Mouse (Mus musculus) neural tube, embryonic 12.5 days (tissue): ENCODE measurements around the gene Mecr. TPM values are rescaled to one million over a fixed set of nuclear protein-coding genes. Genes with fewer than 3 reads are reported as not detected.

Experiments used
- ATAC-seq: fragments of 200-750 bp; cut with Nextera tagmentation; 2 replicates; pipeline ENCODE4 v1.8.0; 2017; ENCODE audit warnings: low read depth, mild to moderate bottlenecking, moderate TSS enrichment, moderate library complexity; ENCODE audit not compliant: low FRiP score
- H3K27ac ChIP-seq: fragments of 300-500 bp; sonication (generic); 2 replicates; pipeline ENCODE4 v1.5.1; 2016
- H3K27me3 ChIP-seq: fragments of 300-500 bp; sonication (generic); replicated peaks from 2 replicates; pipeline ENCODE4 v1.6.1; 2016; ENCODE audit warnings: mild to moderate bottlenecking
- H3K36me3 ChIP-seq: fragments of 300-500 bp; sonication (generic); 2 replicates; pipeline ENCODE4 v1.6.1; 2016; ENCODE audit warnings: mild to moderate bottlenecking
- H3K4me1 ChIP-seq: fragments of 300-500 bp; sonication (generic); 2 replicates; pipeline ENCODE4 v1.6.1; 2016
- H3K4me2 ChIP-seq: fragments of 300-500 bp; sonication (generic); replicated peaks from 2 replicates; pipeline ENCODE4 v1.6.1; 2016; ENCODE audit warnings: mild to moderate bottlenecking
- H3K4me3 ChIP-seq: fragments of 300-500 bp; sonication (generic); 2 replicates; pipeline ENCODE4 v1.5.1; 2016
- H3K9ac ChIP-seq: fragments of 300-500 bp; sonication (generic); 2 replicates; pipeline ENCODE4 v1.6.1; 2016; ENCODE audit warnings: mild to moderate bottlenecking
- H3K9me3 ChIP-seq: fragments of 300-500 bp; sonication (generic); 2 replicates; pipeline ENCODE4 v1.6.1; 2016; ENCODE audit warnings: mild to moderate bottlenecking
- WGBS: fragments of 180-500 bp; shearing (Covaris S2); methylation state at CpG from one replicate; pipeline ENCODE4 v1.1.7; 2016; 5-methylcytosine and 5-hydroxymethylcytosine counted together
- polyA plus RNA-seq: library from polyadenylated mRNA; unstranded; fragments of >200 nt; fragmentation: Nextera tagmentation; extraction: Ambion mirVana; gene quantifications from 2 replicates; pipeline ENCODE4 v1.2.1, GENCODE M21; 2016

Mecr gene
- polyA plus RNA-seq, 1 experiment from 2014 or later = 36.4 TPM

DNA sequence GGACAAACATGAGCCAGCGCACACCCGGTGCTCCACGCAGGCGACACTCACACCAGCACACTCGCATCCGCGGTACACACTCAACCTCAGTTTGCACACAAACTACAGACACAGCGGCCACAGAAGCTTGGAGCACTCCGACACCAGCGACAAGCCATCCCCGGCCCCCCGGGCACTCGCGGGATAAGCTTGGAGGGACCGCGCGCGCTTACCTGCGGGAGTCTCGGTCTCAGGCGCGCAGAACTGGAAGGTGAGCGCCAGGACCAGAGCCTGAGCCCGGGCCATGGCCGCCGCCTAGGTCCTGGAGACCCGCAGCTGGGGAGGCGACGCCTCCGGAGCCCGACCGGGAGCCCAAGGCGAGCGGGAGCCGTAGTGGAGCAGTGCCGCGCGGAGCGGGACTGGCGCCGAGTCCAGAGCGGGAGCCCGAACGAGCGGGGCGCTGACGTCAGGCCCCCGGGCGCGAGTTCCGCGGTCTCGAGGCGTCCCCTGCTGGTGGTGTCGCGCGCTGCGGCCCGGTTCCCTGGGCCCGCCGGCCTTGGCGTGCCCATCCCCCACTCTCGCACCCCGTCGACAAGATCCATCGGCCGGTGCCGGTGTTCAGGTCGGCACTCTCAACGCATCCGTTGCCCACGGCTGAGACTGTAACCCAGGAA, 5.3 kb upstream of the Mecr start, which contains the start of gene Ptpru:
Ptpru (minus strand) TSS at position 417 of the 653 bp plus-strand sequence.
- Histone ChIP-seq H3K27ac (no peak within 1 kb of the TSS), H3K27me3 (peaks cover 40% of the 10 kb centered on the region), H3K36me3 (no peaks in the 10 kb centered on the region), H3K4me2 (peak within 1 kb of the TSS; percentile 98), H3K9me3 (no peaks in the 10 kb centered on the region), H3K4me3 (peak within 1 kb of the TSS; percentile 58), H3K4me1 (peaks cover 27% of the 10 kb centered on the region), H3K9ac (peak within 1 kb of the TSS; percentile 70)
- WGBS = under 1% methylated on average over 72 of the region's 72 CpGs
- peak; percentile 62; the same call in 1 of the 2 replicates for ATAC-seq

DNA sequence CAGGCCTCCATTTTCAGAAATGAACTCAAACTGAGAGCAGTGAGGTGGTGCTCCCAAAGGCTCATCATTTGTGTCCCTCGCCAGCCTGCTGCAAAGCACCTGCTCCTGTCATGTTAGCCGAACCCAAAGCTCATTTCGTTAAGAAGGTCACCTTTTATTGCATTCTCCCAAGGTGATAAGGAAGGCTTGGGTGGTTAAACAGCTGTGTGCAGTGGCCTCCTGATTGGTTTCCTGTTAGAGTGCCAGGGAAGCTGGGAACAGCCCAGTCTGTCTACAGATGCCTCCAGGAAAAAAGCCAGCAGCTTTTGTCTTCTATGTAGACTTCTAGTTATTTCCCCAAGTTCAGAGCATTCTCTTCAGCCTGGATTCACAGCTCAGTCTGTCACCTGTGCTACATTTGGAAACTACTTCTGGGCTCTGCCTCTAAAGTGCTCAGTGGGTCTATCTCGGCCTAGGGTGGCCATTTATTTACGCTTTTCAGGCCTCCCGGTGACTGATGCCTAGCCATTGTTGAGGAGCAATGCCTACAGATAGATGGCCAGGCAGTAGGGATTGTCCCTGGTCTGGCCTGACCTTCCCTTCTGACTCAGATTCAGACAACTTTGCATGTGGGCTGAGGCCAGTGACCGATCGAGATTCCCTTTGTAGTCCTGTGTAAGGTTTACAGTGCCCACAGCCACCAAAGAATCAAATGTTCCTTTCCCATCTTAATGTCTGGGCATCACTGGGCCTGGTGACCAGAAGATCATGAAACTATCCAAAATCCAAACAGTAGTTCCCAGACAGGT, 2.9 kb downstream of the Mecr start:
- peaks cover 3% of the 10 kb centered on the region; the same call in 1 of the 2 replicates for H3K27me3 ChIP-seq
- no peak overlapping the region for H3K9ac ChIP-seq
- H3K36me3 ChIP-seq = no peaks in the 10 kb centered on the region
- no peak for ATAC-seq
- no peaks in the 10 kb centered on the region for H3K9me3 ChIP-seq
- H3K4me2 ChIP-seq = no peak overlapping the region
- H3K4me3 ChIP-seq = no peak overlapping the region
- H3K4me1 ChIP-seq = peaks cover 23% of the 10 kb centered on the region
- no peak overlapping the region for H3K27ac ChIP-seq
- WGBS = 84% methylated on average over 8 of the region's 8 CpGs

DNA sequence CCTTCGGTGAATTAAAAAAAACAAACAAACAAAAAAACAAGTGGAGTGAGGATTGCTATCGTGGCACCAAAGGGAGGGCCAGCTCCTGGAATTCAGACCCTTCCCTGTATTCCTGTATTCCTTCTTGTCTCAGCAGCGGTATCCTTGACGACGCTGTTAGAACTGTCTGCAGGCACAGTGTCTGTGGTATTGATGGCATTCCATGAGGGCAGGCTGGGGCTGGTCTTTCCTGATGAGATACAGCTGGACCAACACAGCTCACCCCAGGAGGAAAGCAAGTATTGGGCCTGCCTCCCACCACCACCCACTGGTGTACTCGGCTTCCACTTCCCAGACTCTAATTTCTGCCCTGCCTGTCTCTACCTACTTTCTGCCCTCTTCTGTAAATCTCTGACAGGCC, 4.8 kb downstream of the Mecr start:
- no peak overlapping the region for H3K27ac ChIP-seq
- H3K4me3 ChIP-seq = no peak overlapping the region
- H3K4me2 ChIP-seq = no peak overlapping the region
- peaks cover 23% of the 10 kb centered on the region for H3K4me1 ChIP-seq
- no peaks in the 10 kb centered on the region for H3K9me3 ChIP-seq
- H3K36me3 ChIP-seq = no peaks in the 10 kb centered on the region
- 72% methylated on average over 6 of the region's 6 CpGs for WGBS
- no peaks in the 10 kb centered on the region for H3K27me3 ChIP-seq
- ATAC-seq = no peak
- no peak overlapping the region for H3K9ac ChIP-seq

DNA sequence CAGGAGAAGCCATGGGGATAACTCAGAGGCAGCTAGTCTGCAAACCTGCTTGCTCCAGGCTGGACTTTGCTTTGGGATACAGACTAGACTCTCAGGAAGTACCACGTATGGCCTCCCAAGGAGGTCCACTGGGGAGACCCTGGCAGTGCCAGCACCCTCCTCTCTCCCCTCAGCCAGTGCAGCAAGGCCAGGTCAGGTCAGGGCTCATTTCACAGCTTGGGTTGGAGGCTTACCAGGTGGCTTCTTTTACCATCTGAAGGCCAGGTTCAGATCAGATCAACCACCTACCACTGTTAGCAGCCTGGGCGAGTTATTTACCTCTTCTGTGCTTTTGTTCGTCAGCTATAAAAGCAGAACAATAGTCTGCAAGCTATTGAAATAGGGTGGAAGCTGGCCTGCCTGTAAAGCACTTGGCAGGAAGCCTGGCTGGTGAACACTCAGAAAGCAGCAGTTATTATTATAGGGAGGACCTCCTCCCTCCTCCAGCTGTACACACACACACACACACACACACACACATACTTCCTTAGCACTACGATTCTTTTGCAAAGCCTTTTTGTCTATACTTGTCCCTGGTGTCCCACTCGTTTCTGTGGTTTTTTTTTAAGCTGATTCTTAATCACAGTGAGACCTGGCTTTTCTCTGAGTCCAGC, 6.8 kb downstream of the Mecr start:
- WGBS = 16% methylated on average over 5 of the region's 5 CpGs
- no peak overlapping the region for H3K4me2 ChIP-seq

DNA sequence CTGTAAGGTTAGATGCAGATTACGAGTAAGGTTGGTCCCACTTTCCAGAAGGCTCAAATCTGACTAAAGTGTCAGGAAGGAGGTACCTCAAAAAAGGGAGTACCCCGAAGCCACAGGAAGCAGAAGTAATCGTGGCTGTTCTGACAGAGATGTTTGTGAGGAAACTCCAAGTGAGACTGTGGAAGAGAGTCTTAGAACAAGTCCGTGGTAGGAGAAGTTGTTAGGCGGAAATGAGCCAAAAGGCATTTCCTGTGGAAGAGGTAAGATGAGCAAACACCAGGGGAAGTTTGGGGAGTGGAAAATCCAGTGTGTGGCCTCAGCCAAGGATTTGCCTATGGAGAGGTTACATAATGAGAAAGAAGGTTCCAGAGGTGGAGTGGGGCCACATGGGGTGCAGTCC, 11.7 kb downstream of the Mecr start:
- Histone ChIP-seq H3K27me3 (no peaks in the 10 kb centered on the region), H3K27ac (no peak overlapping the region), H3K4me2 (no peak overlapping the region), H3K36me3 (0 out of 2 replicates have a peak, but pooled peaks cover 7% of the 10 kb centered on the region), H3K9me3 (no peaks in the 10 kb centered on the region), H3K4me1 (peaks cover 7% of the 10 kb centered on the region), H3K4me3 (no peak overlapping the region), H3K9ac (no peak overlapping the region)
- ATAC-seq = no peak
- WGBS = 86% methylated on average over 5 of the region's 5 CpGs

More for the DNA sequence above, 6.8 kb downstream of the Mecr start:
- no peak for ATAC-seq
- Histone ChIP-seq H3K9ac (no peak overlapping the region), H3K27me3 (no peaks in the 10 kb centered on the region), H3K36me3 (no peaks in the 10 kb centered on the region), H3K27ac (no peak overlapping the region), H3K4me1 (peaks cover 11% of the 10 kb centered on the region), H3K9me3 (no peaks in the 10 kb centered on the region), H3K4me3 (no peak overlapping the region)

DNA sequence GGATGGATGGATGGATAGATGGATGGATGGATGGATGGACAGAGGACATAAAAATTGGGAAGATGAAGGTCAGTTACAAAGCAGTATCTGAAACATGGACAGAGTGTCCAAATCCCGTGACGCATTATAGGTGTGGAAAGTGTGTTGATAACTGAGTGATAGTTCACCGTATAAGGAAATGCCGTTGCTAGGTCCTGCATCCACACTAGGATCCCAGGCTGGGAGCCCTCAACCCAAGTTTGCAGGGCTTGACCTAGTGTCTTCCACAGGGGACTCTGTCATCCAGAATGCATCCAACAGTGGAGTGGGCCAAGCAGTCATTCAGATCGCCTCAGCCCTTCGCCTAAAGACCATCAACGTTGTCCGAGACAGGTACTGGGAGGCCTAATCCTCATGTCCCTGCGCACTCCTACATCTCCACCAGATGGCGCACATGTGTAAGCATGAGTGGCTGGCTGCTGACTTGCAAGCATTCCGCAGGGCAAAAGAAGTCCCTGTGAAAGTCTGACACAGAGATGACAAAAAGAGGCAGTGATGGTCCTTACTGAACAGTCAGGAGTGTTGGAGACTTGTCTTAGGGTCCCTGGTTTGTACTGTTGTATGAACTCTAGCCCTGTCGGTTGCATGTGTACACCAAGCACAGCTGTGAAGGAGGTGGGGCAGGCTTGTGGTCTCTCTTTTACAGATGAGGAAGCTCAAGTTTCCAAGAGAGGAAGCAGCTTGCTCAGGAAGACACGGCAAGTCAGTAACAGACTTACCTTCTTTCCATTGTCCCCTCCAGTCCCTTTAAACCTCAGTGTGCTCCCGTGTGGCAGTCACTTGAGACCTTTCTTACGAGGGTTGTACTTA, 17.4 kb downstream of the Mecr start:
- H3K9me3 ChIP-seq = no peaks in the 10 kb centered on the region
- no peak for ATAC-seq
- peaks cover 11% of the 10 kb centered on the region for H3K36me3 ChIP-seq
- WGBS = 49% methylated on average over 15 of the region's 15 CpGs
- no peak overlapping the region for H3K9ac ChIP-seq
- no peaks in the 10 kb centered on the region for H3K27me3 ChIP-seq
- no peak overlapping the region for H3K4me3 ChIP-seq
- H3K27ac ChIP-seq = no peak overlapping the region
- H3K4me1 ChIP-seq = no peaks in the 10 kb centered on the region
- no peak overlapping the region for H3K4me2 ChIP-seq

DNA sequence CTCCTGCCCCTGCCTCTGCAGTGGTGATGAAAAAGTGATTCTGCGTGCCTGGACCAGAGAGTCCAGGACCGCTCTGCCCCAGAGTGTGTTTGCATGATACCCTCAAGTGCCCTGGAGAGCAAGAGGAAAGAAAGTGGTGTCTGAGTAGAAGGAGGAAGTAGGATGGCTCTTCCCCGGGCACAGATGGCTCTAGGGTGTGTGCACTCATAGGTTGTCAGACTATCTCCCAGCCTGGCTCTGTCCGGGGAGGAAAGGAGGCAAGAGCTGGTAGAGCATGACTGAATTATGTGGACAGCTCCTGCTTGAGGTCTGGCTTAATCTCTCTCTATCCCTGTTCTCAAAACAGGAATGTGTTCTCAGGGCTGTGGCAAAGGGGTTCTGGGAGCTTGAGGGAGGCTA, 18.1 kb downstream of the Mecr start:
- no peak overlapping the region for H3K4me3 ChIP-seq
- no peaks in the 10 kb centered on the region for H3K27me3 ChIP-seq
- H3K9me3 ChIP-seq = no peaks in the 10 kb centered on the region
- H3K27ac ChIP-seq = no peak overlapping the region
- ATAC-seq = no peak
- no peak overlapping the region for H3K4me2 ChIP-seq
- WGBS = 86% methylated on average over 4 of the region's 4 CpGs
- peaks cover 14% of the 10 kb centered on the region for H3K36me3 ChIP-seq
- H3K4me1 ChIP-seq = no peaks in the 10 kb centered on the region
- no peak overlapping the region for H3K9ac ChIP-seq

DNA sequence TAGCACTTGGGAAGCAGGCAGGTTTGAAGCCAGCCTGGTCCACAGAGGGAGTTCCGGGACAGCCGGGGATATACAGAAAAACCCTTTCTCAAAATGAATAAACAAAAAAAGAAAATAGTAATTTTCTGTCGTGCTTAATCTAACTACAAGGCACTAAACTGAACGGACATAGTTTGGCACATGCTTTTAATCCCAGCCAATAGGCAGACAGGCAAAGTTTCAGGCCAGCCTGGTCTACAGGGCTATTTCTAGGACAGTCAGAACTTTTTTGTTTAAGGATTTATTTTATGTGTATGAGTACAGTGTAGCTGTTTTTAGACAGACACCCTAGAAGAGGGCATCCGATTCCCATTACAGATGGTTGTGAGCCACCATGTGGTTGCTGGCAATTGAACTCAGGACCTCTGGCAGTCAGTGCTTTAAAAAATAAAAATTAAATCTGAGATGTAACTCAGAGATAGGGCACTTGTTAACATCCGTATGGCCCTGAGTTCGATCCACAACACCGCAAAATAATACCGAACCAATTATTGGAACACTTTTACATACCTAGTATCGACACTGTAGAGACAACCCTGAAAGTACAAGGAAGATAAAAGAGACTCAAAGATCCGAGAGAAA, 29.5 kb downstream of the Mecr start:
- Histone ChIP-seq H3K27me3 (no peaks in the 10 kb centered on the region), H3K4me2 (peak overlapping the region; percentile 86), H3K36me3 (0 out of 2 replicates have a peak, but pooled peaks cover 2% of the 10 kb centered on the region), H3K27ac (0 out of 2 replicates have a peak overlapping the region, but pooled peaks have one; percentile 42), H3K9ac (peak overlapping the region; percentile 65), H3K4me3 (peak overlapping the region; percentile 96), H3K9me3 (no peaks in the 10 kb centered on the region), H3K4me1 (peaks cover 34% of the 10 kb centered on the region)
- peak; percentile 34 for ATAC-seq
- WGBS = 14% methylated on average over 11 of the region's 11 CpGs

DNA sequence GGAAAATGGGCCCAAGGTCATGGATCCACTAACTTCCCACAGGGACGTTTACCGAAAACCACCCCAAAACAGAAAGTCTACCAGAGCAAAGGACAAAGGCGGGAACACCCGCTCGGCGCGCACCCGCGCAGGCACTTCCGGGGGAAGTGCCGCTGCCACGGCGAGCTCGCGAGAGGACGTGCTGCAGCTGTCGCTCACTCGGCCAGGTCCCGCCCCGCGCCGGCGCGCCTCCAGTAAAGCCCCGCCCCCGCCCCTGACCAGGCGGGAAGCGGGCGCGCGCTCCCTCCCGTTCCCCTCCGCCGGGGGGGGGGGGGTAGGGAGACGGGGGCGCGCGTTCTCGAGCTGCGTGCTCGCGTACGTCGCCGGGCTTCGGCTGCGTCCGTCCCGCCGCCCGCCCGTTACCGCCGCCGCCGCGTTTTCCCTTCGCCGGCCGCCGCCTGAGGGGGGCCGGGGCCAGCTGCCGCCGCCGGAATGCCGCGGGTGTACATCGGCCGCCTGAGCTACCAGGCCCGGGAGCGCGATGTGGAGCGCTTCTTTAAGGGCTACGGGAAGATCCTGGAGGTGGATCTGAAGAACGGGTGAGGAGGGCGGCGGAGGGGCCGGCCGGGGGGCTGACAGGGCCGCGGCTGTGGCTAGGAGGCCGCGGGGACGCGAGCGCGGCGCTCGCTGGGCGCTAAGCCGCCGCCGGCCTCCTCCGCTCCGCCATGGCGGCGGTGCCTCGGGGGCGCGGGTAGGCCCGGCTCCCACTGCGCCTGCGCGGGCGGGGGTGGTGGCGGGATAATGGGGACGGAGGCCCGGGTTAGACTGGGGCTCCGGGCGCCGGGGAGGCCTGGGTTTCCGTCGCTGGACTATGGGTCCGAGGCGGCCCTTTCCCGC, 30.3 kb downstream of the Mecr start, which contains the start of gene Srsf4:
Srsf4 (plus strand) TSS at position 325 of the 876 bp plus-strand sequence.
- peak; percentile 95 for ATAC-seq
- Histone ChIP-seq H3K4me3 (peak within 1 kb of the TSS; percentile 96), H3K4me1 (peaks cover 36% of the 10 kb centered on the region), H3K36me3 (no peaks in the 10 kb centered on the region), H3K9ac (peak within 1 kb of the TSS; percentile 99), H3K27me3 (no peaks in the 10 kb centered on the region), H3K9me3 (no peaks in the 10 kb centered on the region), H3K4me2 (peak within 1 kb of the TSS; percentile 86), H3K27ac (peak within 1 kb of the TSS; percentile 97)
- WGBS = under 1% methylated on average over 114 of the region's 116 CpGs

DNA sequence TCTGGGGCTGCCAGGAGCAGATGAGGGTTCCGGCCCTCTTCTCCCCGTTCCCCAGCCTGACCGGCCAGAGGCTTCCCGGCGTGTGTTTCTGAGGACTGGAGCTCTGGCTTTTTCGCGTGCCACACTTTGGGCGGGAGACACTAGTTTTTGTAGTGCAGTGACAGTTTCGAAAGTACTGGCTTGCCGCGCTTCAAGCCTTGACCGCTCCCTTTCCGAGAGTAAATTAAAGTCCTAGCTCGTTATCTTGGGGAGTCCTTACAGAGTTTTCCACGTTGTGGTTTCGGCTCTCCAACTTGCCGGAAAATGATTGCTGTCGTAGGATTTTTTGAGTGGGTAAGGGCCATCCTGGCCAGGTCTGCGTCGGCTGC, 30.9 kb downstream of the Mecr start:
- no peaks in the 10 kb centered on the region for H3K27me3 ChIP-seq
- H3K4me1 ChIP-seq = peaks cover 36% of the 10 kb centered on the region
- no peaks in the 10 kb centered on the region for H3K9me3 ChIP-seq
- no peaks in the 10 kb centered on the region for H3K36me3 ChIP-seq
- peak overlapping the region; percentile 99 for H3K9ac ChIP-seq
- 0% methylated on average over 20 of the region's 20 CpGs for WGBS
- ATAC-seq = no peak
- H3K27ac ChIP-seq = peak overlapping the region; percentile 97
- H3K4me3 ChIP-seq = peak overlapping the region; percentile 96
- H3K4me2 ChIP-seq = peak overlapping the region; percentile 86
